In genomic region chr13:100659864-100660456, GRCm38 (mm10) we compare ENCODE assay signal across 9 mouse cellular contexts. TPM values are rescaled to one million over a fixed set of nuclear protein-coding genes. Genes with fewer than 3 reads are reported as not detected.
A peak's percentile ranks its signal among the peaks of the same experiment; 100 is the strongest.
DNase-seq lines count a peak whose midpoint lies in the region; ATAC-seq and TF ChIP-seq lines count a peak whose summit lies in the region.
"Had no signal": no experiment of that assay in that cellular context is flagged by ENCODE, and none has a peak within 500 bp of the region (broad histone marks: within the 10 kb centered on the region; RNA-seq: fewer than 3 reads in every experiment).

No protein-coding gene starts in this region.

- peak; percentile 42; the same call in 1 of the 2 replicates for ATAC-seq in kidney, embryonic 16.5 days (ENCODE audit: low FRiP score, low TSS enrichment)
- peak; percentile 69; the same call in 1 of the 2 replicates for ATAC-seq in neural tube, embryonic 15.5 days (ENCODE audit: low FRiP score)

- 34% methylated on average over 4 of the region's 4 CpGs for WGBS in kidney, embryonic 16.5 days
- 33% methylated on average over 4 of the region's 4 CpGs for WGBS in lung, adult 2 months
- 48% methylated on average over 4 of the region's 4 CpGs for WGBS in neural tube, embryonic 15.5 days

- H3K9ac ChIP-seq in kidney, embryonic 16.5 days (replicated peaks; ENCODE audit: low read length) = no peak overlapping the region
- no peak overlapping the region for H3K9ac ChIP-seq in neural tube, embryonic 15.5 days (replicated peaks)
- H3K9ac ChIP-seq: heart, embryonic 13.5 days; stomach, embryonic 15.5 days had no signal

- intact Hi-C loops in gastrocnemius, postnatal 14 days (cut with DNase I; ENCODE audit: low total_unique reads) = no loop called here

- peak; percentile 76 for TF ChIP-seq CTCF in lung, adult 2 months (IDR thresholded peaks at IDR 0.05; ENCODE audit: insufficient read depth, low read length)

- H3K27ac ChIP-seq in kidney, embryonic 16.5 days (ENCODE audit: low read length) = no peak overlapping the region
- no peak overlapping the region for H3K27ac ChIP-seq in neural tube, embryonic 15.5 days (replicated peaks)
- H3K27ac ChIP-seq: heart, embryonic 13.5 days; stomach, embryonic 15.5 days had no signal

- no peaks in the 10 kb centered on the region for H3K9me3 ChIP-seq in kidney, embryonic 16.5 days (ENCODE audit: low read length)
- H3K9me3 ChIP-seq in neural tube, embryonic 15.5 days (replicated peaks) = no peaks in the 10 kb centered on the region
- H3K9me3 ChIP-seq: heart, embryonic 13.5 days; stomach, embryonic 15.5 days had no signal

- TF ChIP-seq POLR2A in lung, adult 2 months (IDR thresholded peaks at IDR 0.05; ENCODE audit: borderline replicate concordance, extremely low read depth, low read depth, low read length) = no peak

- H3K4me2 ChIP-seq in kidney, embryonic 16.5 days (replicated peaks; ENCODE audit: low read depth, low read length) = no peak overlapping the region
- no peak overlapping the region for H3K4me2 ChIP-seq in neural tube, embryonic 15.5 days
- H3K4me2 ChIP-seq: heart, embryonic 13.5 days; stomach, embryonic 15.5 days had no signal

- DNase-seq in CD4-positive, CD25-positive, alpha-beta regulatory T cell, adult 2 months (ENCODE audit: low read depth, low spot score) = peak; percentile 88
- peak; percentile 30 for DNase-seq in Muller cell, postnatal 12 days (ENCODE audit: inconsistent ontology term)
- DNase-seq in cerebellum, adult 9-11 months = peak; percentile 50
- DNase-seq in gastrocnemius, postnatal 14 days = peak; percentile 55
- peak; percentile 31 for DNase-seq in lung, adult 2 months

- no peaks in the 10 kb centered on the region for H3K27me3 ChIP-seq in kidney, embryonic 16.5 days (ENCODE audit: insufficient read depth, low read length)
- no peaks in the 10 kb centered on the region for H3K27me3 ChIP-seq in neural tube, embryonic 15.5 days (replicated peaks)
- H3K27me3 ChIP-seq: heart, embryonic 13.5 days; stomach, embryonic 15.5 days had no signal

- peaks cover 8% of the 10 kb centered on the region; the same call in 1 of the 2 replicates for H3K36me3 ChIP-seq in kidney, embryonic 16.5 days (ENCODE audit: insufficient read depth, low read length)
- peaks cover 9% of the 10 kb centered on the region for H3K36me3 ChIP-seq in neural tube, embryonic 15.5 days

- H3K4me3 ChIP-seq in kidney, embryonic 16.5 days (ENCODE audit: low read length) = no peak overlapping the region
- no peak overlapping the region for H3K4me3 ChIP-seq in lung, adult 2 months (replicated peaks; ENCODE audit: extremely low read depth, low read depth, low read length)
- H3K4me3 ChIP-seq in neural tube, embryonic 15.5 days (replicated peaks) = no peak overlapping the region
- H3K4me3 ChIP-seq: heart, embryonic 13.5 days; stomach, embryonic 15.5 days had no signal

- H3K4me1 ChIP-seq in kidney, embryonic 16.5 days (ENCODE audit: insufficient read depth, low read length) = no peaks in the 10 kb centered on the region
- H3K4me1 ChIP-seq in lung, adult 2 months (ENCODE audit: control insufficient read depth, insufficient read depth, low read length) = no peaks in the 10 kb centered on the region
- no peaks in the 10 kb centered on the region for H3K4me1 ChIP-seq in neural tube, embryonic 15.5 days
- H3K4me1 ChIP-seq: heart, embryonic 13.5 days; stomach, embryonic 15.5 days had no signal

RNA-seq across cellular contexts. Expression of gene Taf9, which starts 8.6 kb away (rescaled TPM):
- total RNA-seq in gastrocnemius, postnatal 14 days (2021) = 1 to 10 TPM; 4.5 to 7.7 TPM
- polyA plus RNA-seq in kidney, embryonic 16.5 days (2015; fragmentation: Nextera tagmentation; extraction: Ambion mirVana) = 8.9 and 12.8 TPM in 2 replicates
- polyA plus RNA-seq in lung, adult 2 months (2012; rRNA removed) = 1.3 and 3.3 TPM in 2 replicates
- 25.3 and 29.1 TPM in 2 replicates for polyA plus RNA-seq in neural tube, embryonic 15.5 days (2015; fragmentation: Nextera tagmentation; extraction: Ambion mirVana)

RNA-seq across cellular contexts. Expression of gene Rad17, which starts 9.1 kb away (rescaled TPM):
- 1 to 10 TPM; 8.3 to 9.0 TPM for total RNA-seq in gastrocnemius, postnatal 14 days (2021)
- 21.0 and 21.2 TPM in 2 replicates for polyA plus RNA-seq in kidney, embryonic 16.5 days (2015; fragmentation: Nextera tagmentation; extraction: Ambion mirVana)
- polyA plus RNA-seq in lung, adult 2 months (2012; rRNA removed) = 3.2 and 4.4 TPM in 2 replicates
- 16.2 and 17.3 TPM in 2 replicates for polyA plus RNA-seq in neural tube, embryonic 15.5 days (2015; fragmentation: Nextera tagmentation; extraction: Ambion mirVana)

RNA-seq across cellular contexts. Expression of gene Ak6, which starts 9.2 kb away (rescaled TPM):
- 10 to 100 TPM; 53.7 to 59.6 TPM for total RNA-seq in gastrocnemius, postnatal 14 days (2021)
- polyA plus RNA-seq in kidney, embryonic 16.5 days (2015; fragmentation: Nextera tagmentation; extraction: Ambion mirVana) = 258 and 281 TPM in 2 replicates
- 16.5 and 28.0 TPM in 2 replicates for polyA plus RNA-seq in lung, adult 2 months (2012; rRNA removed)
- 306 and 309 TPM in 2 replicates for polyA plus RNA-seq in neural tube, embryonic 15.5 days (2015; fragmentation: Nextera tagmentation; extraction: Ambion mirVana)

RNA-seq across cellular contexts. Expression of gene Ccdc125, which starts 9.6 kb away (rescaled TPM):
- total RNA-seq in gastrocnemius, postnatal 14 days (2021) = under 1 TPM; 0.62 to 0.76 TPM
- polyA plus RNA-seq in kidney, embryonic 16.5 days (2015; fragmentation: Nextera tagmentation; extraction: Ambion mirVana) = 7.2 and 7.7 TPM in 2 replicates
- polyA plus RNA-seq in lung, adult 2 months (2012; rRNA removed) = 2.0 and 2.5 TPM in 2 replicates
- polyA plus RNA-seq in neural tube, embryonic 15.5 days (2015; fragmentation: Nextera tagmentation; extraction: Ambion mirVana) = 1.5 and 3.7 TPM in 2 replicates

RNA-seq across cellular contexts. Expression of gene Marveld2, which starts 43.2 kb away (rescaled TPM):
- under 1 TPM; 0.35 to 0.86 TPM for total RNA-seq in gastrocnemius, postnatal 14 days (2021)
- 18.8 and 20.5 TPM in 2 replicates for polyA plus RNA-seq in kidney, embryonic 16.5 days (2015; fragmentation: Nextera tagmentation; extraction: Ambion mirVana)
- polyA plus RNA-seq in lung, adult 2 months (2012; rRNA removed) = 8.2 and 11.4 TPM in 2 replicates
- 2.5 and 4.9 TPM in 2 replicates for polyA plus RNA-seq in neural tube, embryonic 15.5 days (2015; fragmentation: Nextera tagmentation; extraction: Ambion mirVana)

Comparison
In these comparisons a context has a peak if more than half of its experiments do, and no peak if none do; other contexts are left out.
1. DNase-seq: peak in every context shown above with its lines; median percentile 88 in CD4-positive, CD25-positive, alpha-beta regulatory T cell, adult 2 months; 55 in gastrocnemius, postnatal 14 days; 50 in cerebellum, adult 9-11 months; 31 in lung, adult 2 months; 30 in Muller cell, postnatal 12 days.